Comparison of ENCODE assay signal across 23 mouse cellular contexts in the genomic region with DNA sequence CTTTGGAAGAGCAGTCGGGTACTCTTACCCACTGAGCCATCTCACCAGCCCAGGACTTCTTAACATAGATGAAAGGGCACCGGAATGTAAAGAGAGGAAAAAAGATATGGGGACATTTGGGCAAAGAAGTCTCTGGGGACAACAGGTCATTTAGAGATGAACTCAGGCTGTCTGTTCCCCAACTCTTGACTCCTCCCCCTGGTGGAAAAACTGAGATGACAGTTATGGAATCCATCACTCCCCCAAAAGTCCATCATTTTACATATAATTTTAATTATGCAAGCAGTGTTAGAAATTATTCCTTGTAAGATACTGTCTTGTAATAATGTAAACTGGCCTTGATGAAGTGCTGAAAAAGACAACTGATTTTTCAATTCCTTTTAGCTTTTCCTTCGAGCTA. TPM values are rescaled to one million over a fixed set of nuclear protein-coding genes. Genes with fewer than 3 reads are reported as not detected.
DNase-seq lines count a peak whose midpoint lies in the region; ATAC-seq and TF ChIP-seq lines count a peak whose summit lies in the region.
"Had no signal": no experiment of that assay in that cellular context is flagged by ENCODE, and none has a peak within 500 bp of the region (broad histone marks: within the 10 kb centered on the region; RNA-seq: fewer than 3 reads in every experiment).

No protein-coding gene starts in this region.

- H3K4me2 ChIP-seq in kidney, postnatal 0 days (ENCODE audit: low read length), result no peak overlapping the region
- H3K4me2 ChIP-seq in midbrain, postnatal 0 days (ENCODE audit: low read depth, low read length, poor library complexity, severe bottlenecking), result no peak overlapping the region
- no peak overlapping the region for H3K4me2 ChIP-seq in midbrain, embryonic 15.5 days
- no peak overlapping the region for H3K4me2 ChIP-seq in forebrain, embryonic 12.5 days

- H3K4me1 ChIP-seq in kidney, postnatal 0 days (replicated peaks; ENCODE audit: insufficient read depth, low read length), result peaks cover 11% of the 10 kb centered on the region
- peaks cover 4% of the 10 kb centered on the region; the same call in 1 of the 2 replicates for H3K4me1 ChIP-seq in midbrain, postnatal 0 days (ENCODE audit: insufficient read depth, low read length)
- peaks cover 31% of the 10 kb centered on the region for H3K4me1 ChIP-seq in midbrain, embryonic 15.5 days
- H3K4me1 ChIP-seq in forebrain, embryonic 12.5 days, result peaks cover 41% of the 10 kb centered on the region

- DNase-seq in cerebellum, adult 9-10 months, result peak; percentile 52
- no peak for DNase-seq in cerebellum, postnatal 36 days
- DNase-seq in kidney, postnatal 0 days (ENCODE audit: low spot score), result no peak
- DNase-seq in kidney, postnatal 10 days, result no peak
- DNase-seq in midbrain, postnatal 0 days (ENCODE audit: low spot score), result no peak
- no peak for DNase-seq in embryo, embryonic 10.5 days (ENCODE audit: low spot score)
- DNase-seq: adrenal gland, postnatal 36 days; cerebellum, adult 9-11 months; gastrocnemius, adult 2 months; kidney, postnatal 4 days; lung, postnatal 14 days; right cerebral cortex, postnatal 14 days; thymus, adult 2 months; thymus, postnatal 4 days had no signal

- peak; percentile 1; the same call in 1 of the 2 replicates for TF ChIP-seq CTCF in kidney, postnatal 0 days (IDR thresholded peaks at IDR 0.05; ENCODE audit: low read depth)
- peak; percentile 40 for TF ChIP-seq CTCF in midbrain, postnatal 0 days (IDR thresholded peaks at IDR 0.05)

- WGBS in kidney, postnatal 0 days, result 77% methylated on average over 3 of the region's 3 CpGs
- 86% methylated on average over 3 of the region's 3 CpGs for WGBS in midbrain, postnatal 0 days
- 86% methylated on average over 3 of the region's 3 CpGs for WGBS in midbrain, embryonic 15.5 days
- 86% methylated on average over 3 of the region's 3 CpGs for WGBS in forebrain, embryonic 12.5 days

- no peak overlapping the region for H3K4me3 ChIP-seq in kidney, postnatal 0 days (replicated peaks; ENCODE audit: low read depth, low read length)
- no peak overlapping the region for H3K4me3 ChIP-seq in midbrain, postnatal 0 days (ENCODE audit: low read depth, low read length)
- no peak overlapping the region for H3K4me3 ChIP-seq in midbrain, embryonic 15.5 days
- H3K4me3 ChIP-seq in forebrain, embryonic 12.5 days (replicated peaks), result no peak overlapping the region

- H3K9me3 ChIP-seq in kidney, postnatal 0 days (replicated peaks; ENCODE audit: low read length), result no peaks in the 10 kb centered on the region
- no peaks in the 10 kb centered on the region for H3K9me3 ChIP-seq in midbrain, postnatal 0 days (ENCODE audit: low read length)
- no peaks in the 10 kb centered on the region for H3K9me3 ChIP-seq in midbrain, embryonic 15.5 days
- no peaks in the 10 kb centered on the region for H3K9me3 ChIP-seq in forebrain, embryonic 12.5 days
- H3K9me3 ChIP-seq: embryonic facial prominence, embryonic 13.5 days; hindbrain, embryonic 15.5 days; intestine, embryonic 15.5 days; midbrain, embryonic 12.5 days had no signal

- no peaks in the 10 kb centered on the region for H3K27me3 ChIP-seq in kidney, postnatal 0 days (ENCODE audit: insufficient read depth, low read length)
- H3K27me3 ChIP-seq in midbrain, postnatal 0 days (ENCODE audit: insufficient read depth, low read length), result no peaks in the 10 kb centered on the region
- H3K27me3 ChIP-seq in midbrain, embryonic 15.5 days (replicated peaks), result no peaks in the 10 kb centered on the region
- no peaks in the 10 kb centered on the region for H3K27me3 ChIP-seq in forebrain, embryonic 12.5 days
- H3K27me3 ChIP-seq: embryonic facial prominence, embryonic 13.5 days; heart, embryonic 12.5 days; hindbrain, embryonic 15.5 days; intestine, embryonic 15.5 days had no signal

- no peak overlapping the region for H3K27ac ChIP-seq in kidney, postnatal 0 days
- no peak overlapping the region for H3K27ac ChIP-seq in midbrain, postnatal 0 days (ENCODE audit: low read depth, low read length)
- H3K27ac ChIP-seq in midbrain, embryonic 15.5 days, result no peak overlapping the region
- no peak overlapping the region for H3K27ac ChIP-seq in forebrain, embryonic 12.5 days
- H3K27ac ChIP-seq: hindbrain, embryonic 15.5 days; liver, embryonic 14.5 days; midbrain, embryonic 12.5 days had no signal

- no peak for ATAC-seq in kidney, postnatal 0 days (replicated peaks; ENCODE audit: low FRiP score, low read depth)
- ATAC-seq in midbrain, postnatal 0 days (ENCODE audit: low FRiP score), result no peak
- no peak for ATAC-seq in midbrain, embryonic 15.5 days (replicated peaks)
- no peak for ATAC-seq in forebrain, embryonic 12.5 days (ENCODE audit: low FRiP score)
- ATAC-seq: forebrain, embryonic 14.5 days; intestine, embryonic 15.5 days had no signal

- no peak overlapping the region for H3K9ac ChIP-seq in kidney, postnatal 0 days (ENCODE audit: low read depth, low read length)
- no peak overlapping the region for H3K9ac ChIP-seq in midbrain, postnatal 0 days (replicated peaks; ENCODE audit: low read length, poor library complexity, severe bottlenecking)
- H3K9ac ChIP-seq in midbrain, embryonic 15.5 days, result no peak overlapping the region
- no peak overlapping the region for H3K9ac ChIP-seq in forebrain, embryonic 12.5 days
- H3K9ac ChIP-seq: hindbrain, embryonic 15.5 days; liver, embryonic 14.5 days had no signal

- H3K36me3 ChIP-seq in kidney, postnatal 0 days (ENCODE audit: insufficient read depth, low read length), result no peaks in the 10 kb centered on the region
- 0 out of 2 replicates have a peak, but pooled peaks cover 3% of the 10 kb centered on the region for H3K36me3 ChIP-seq in midbrain, postnatal 0 days (ENCODE audit: insufficient read depth, low read length)
- H3K36me3 ChIP-seq in midbrain, embryonic 15.5 days (replicated peaks), result no peaks in the 10 kb centered on the region
- peaks cover 6% of the 10 kb centered on the region; the same call in 1 of the 2 replicates for H3K36me3 ChIP-seq in forebrain, embryonic 12.5 days (replicated peaks)
- H3K36me3 ChIP-seq: intestine, embryonic 15.5 days had no signal

RNA-seq across cellular contexts. Expression of a gene that starts 2.6 kb away (rescaled TPM):
- polyA plus RNA-seq in kidney, postnatal 0 days (2015; fragmentation: Nextera tagmentation; extraction: Ambion mirVana), result 3.7 and 4.3 TPM in 2 replicates
- total RNA-seq in midbrain, postnatal 0 days (2014; rRNA removed), result 86.0 and 107 TPM in 2 replicates
- 7.5 and 7.7 TPM in 2 replicates for polyA plus RNA-seq in midbrain, postnatal 0 days (2015; fragmentation: Nextera tagmentation; extraction: Ambion mirVana)
- polyA plus RNA-seq in midbrain, embryonic 15.5 days (2015; fragmentation: Nextera tagmentation; extraction: Ambion mirVana), result 4.7 and 4.8 TPM in 2 replicates
- 2.6 and 3.2 TPM in 2 replicates for polyA plus RNA-seq in forebrain, embryonic 12.5 days (2016; fragmentation: Nextera tagmentation; extraction: Ambion mirVana)

RNA-seq across cellular contexts. Expression of a gene that starts 13.9 kb away (rescaled TPM):
- 7.3 and 8.9 TPM in 2 replicates for polyA plus RNA-seq in kidney, postnatal 0 days (2015; fragmentation: Nextera tagmentation; extraction: Ambion mirVana)
- 1.9 and 5.2 TPM in 2 replicates for total RNA-seq in midbrain, postnatal 0 days (2014; rRNA removed)
- polyA plus RNA-seq in midbrain, postnatal 0 days (2015; fragmentation: Nextera tagmentation; extraction: Ambion mirVana), result 12.3 and 15.9 TPM in 2 replicates
- polyA plus RNA-seq in midbrain, embryonic 15.5 days (2015; fragmentation: Nextera tagmentation; extraction: Ambion mirVana), result 9.7 and 16.6 TPM in 2 replicates
- 14.7 and 16.4 TPM in 2 replicates for polyA plus RNA-seq in forebrain, embryonic 12.5 days (2016; fragmentation: Nextera tagmentation; extraction: Ambion mirVana)
- total RNA-seq: gastrocnemius, adult 2 months had no signal

RNA-seq across cellular contexts. Expression of a gene that starts 28.6 kb away (rescaled TPM):
- 2.2 and 2.3 TPM in 2 replicates for polyA plus RNA-seq in kidney, postnatal 0 days (2015; fragmentation: Nextera tagmentation; extraction: Ambion mirVana)
- 0.11 and 0.14 TPM in 2 replicates for total RNA-seq in midbrain, postnatal 0 days (2014; rRNA removed)
- polyA plus RNA-seq in midbrain, postnatal 0 days (2015; fragmentation: Nextera tagmentation; extraction: Ambion mirVana), result 0.11 TPM in 1 of 2 replicates, not detected in the other
- 0.42 and 0.43 TPM in 2 replicates for polyA plus RNA-seq in midbrain, embryonic 15.5 days (2015; fragmentation: Nextera tagmentation; extraction: Ambion mirVana)
- 0.24 and 0.51 TPM in 2 replicates for polyA plus RNA-seq in forebrain, embryonic 12.5 days (2016; fragmentation: Nextera tagmentation; extraction: Ambion mirVana)

RNA-seq across cellular contexts. Expression of a gene that starts 35.0 kb away (rescaled TPM):
- polyA plus RNA-seq in kidney, postnatal 0 days (2015; fragmentation: Nextera tagmentation; extraction: Ambion mirVana), result 12.8 and 15.1 TPM in 2 replicates
- total RNA-seq in midbrain, postnatal 0 days (2014; rRNA removed), result 3.2 and 4.9 TPM in 2 replicates
- polyA plus RNA-seq in midbrain, postnatal 0 days (2015; fragmentation: Nextera tagmentation; extraction: Ambion mirVana), result 3.9 TPM in 2 replicates
- polyA plus RNA-seq in midbrain, embryonic 15.5 days (2015; fragmentation: Nextera tagmentation; extraction: Ambion mirVana), result 6.7 TPM in 2 replicates
- 10.0 and 10.9 TPM in 2 replicates for polyA plus RNA-seq in forebrain, embryonic 12.5 days (2016; fragmentation: Nextera tagmentation; extraction: Ambion mirVana)

RNA-seq across cellular contexts. Expression of a gene that starts 46.2 kb away (rescaled TPM):
- polyA plus RNA-seq in kidney, postnatal 0 days (2015; fragmentation: Nextera tagmentation; extraction: Ambion mirVana), result 134 and 136 TPM in 2 replicates
- 1,835 and 1,985 TPM in 2 replicates for total RNA-seq in midbrain, postnatal 0 days (2014; rRNA removed)
- 467 and 471 TPM in 2 replicates for polyA plus RNA-seq in midbrain, postnatal 0 days (2015; fragmentation: Nextera tagmentation; extraction: Ambion mirVana)
- 351 and 370 TPM in 2 replicates for polyA plus RNA-seq in midbrain, embryonic 15.5 days (2015; fragmentation: Nextera tagmentation; extraction: Ambion mirVana)
- 227 and 234 TPM in 2 replicates for polyA plus RNA-seq in forebrain, embryonic 12.5 days (2016; fragmentation: Nextera tagmentation; extraction: Ambion mirVana)
